Mouse (Mus musculus) lung, adult 2 months (tissue): ENCODE measurements around the gene Muc5b. TPM values are rescaled to one million over a fixed set of nuclear protein-coding genes. Genes with fewer than 3 reads are reported as not detected.

Experiments used
- DNase-seq: peaks from one replicate; pipeline ENCODE4 v3.0.0; 2022
- H3K4me1 ChIP-seq: fragments of 200-500 bp; 2 replicates; pipeline ENCODE4 v1.6.1; 2011; ENCODE audit warnings: low read length; ENCODE audit not compliant: control insufficient read depth, insufficient read depth
- H3K4me3 ChIP-seq: fragments of 200-500 bp; replicated peaks from 2 replicates; pipeline ENCODE3; 2011; ENCODE audit warnings: low read depth, mild to moderate bottlenecking, control low read depth, low read length; ENCODE audit errors: extremely low read depth
- CTCF ChIP-seq: fragments of 200-500 bp; IDR thresholded peaks from 2 replicates; pipeline ENCODE4 v1.5.1; 2011; ENCODE audit warnings: mild to moderate bottlenecking, low read length, control low read depth; ENCODE audit not compliant: insufficient read depth
- POLR2A ChIP-seq: fragments of 200-500 bp; IDR thresholded peaks from 2 replicates; pipeline ENCODE4 v1.6.1; 2011; ENCODE audit warnings: low read depth, mild to moderate bottlenecking, control low read depth, low read length, borderline replicate concordance; ENCODE audit errors: extremely low read depth
- WGBS: fragments of 180-500 bp; shearing (Covaris S2); methylation state at CpG from one replicate; pipeline ENCODE4 v1.1.7; 2018; 5-methylcytosine and 5-hydroxymethylcytosine counted together
- polyA plus RNA-seq: library from polyadenylated mRNA; depleted of rRNA; stranded (reverse); fragments of >200 nt; gene quantifications from 2 replicates; pipeline ENCODE4 v1.2.3, GENCODE M21; 2012

Muc5b gene
- polyA plus RNA-seq, 1 experiment, result 15.6 TPM

- 42% methylated on average over 4 of the region's 4 CpGs for WGBS
- no peaks in the 10 kb centered on the region for H3K4me1 ChIP-seq
These were observed 16.1 kb upstream of the Muc5b start for GRCm38 (mm10) chr7:141822582-141823261.

DNA sequence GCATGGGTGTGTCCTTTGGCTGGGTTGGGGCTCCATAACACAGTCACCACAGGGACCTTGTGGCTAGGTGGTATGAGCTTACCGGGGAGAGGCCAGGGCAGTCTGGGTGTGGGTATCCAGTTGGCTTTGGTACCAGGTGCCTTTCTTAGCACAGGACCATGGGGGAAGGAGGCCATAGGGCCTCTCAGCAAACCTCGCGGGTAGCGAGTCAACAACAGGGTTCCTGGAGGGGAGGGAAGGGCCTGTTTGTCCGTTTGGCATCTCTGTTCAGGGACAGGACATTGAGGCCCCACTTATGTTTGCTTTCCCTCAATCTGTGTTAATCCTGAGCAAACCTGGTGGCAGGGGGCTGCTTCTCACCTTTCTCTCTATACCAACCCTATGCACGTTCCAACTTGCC is 15.2 kb upstream of the Muc5b start:
- Histone ChIP-seq H3K4me1 (no peaks in the 10 kb centered on the region), H3K4me3 (no peak overlapping the region)
- no peak for TF ChIP-seq POLR2A
- TF ChIP-seq CTCF, result no peak
- 77% methylated on average over 6 of the region's 6 CpGs for WGBS
- DNase-seq, result no peak

More at GRCm38 (mm10) chr7:141822582-141823261, 16.1 kb upstream of the Muc5b start:
- TF ChIP-seq POLR2A (no peak), CTCF (no peak)
- DNase-seq, result no peak
- H3K4me3 ChIP-seq, result no peak overlapping the region

GRCm38 (mm10) chr7:141824398-141824797 is 14.5 kb upstream of the Muc5b start:
- WGBS, result 76% methylated on average over 9 of the region's 9 CpGs
- no peaks in the 10 kb centered on the region for H3K4me1 ChIP-seq
- TF ChIP-seq POLR2A (no peak), CTCF (no peak)
- no peak for DNase-seq
- no peak overlapping the region for H3K4me3 ChIP-seq

DNA sequence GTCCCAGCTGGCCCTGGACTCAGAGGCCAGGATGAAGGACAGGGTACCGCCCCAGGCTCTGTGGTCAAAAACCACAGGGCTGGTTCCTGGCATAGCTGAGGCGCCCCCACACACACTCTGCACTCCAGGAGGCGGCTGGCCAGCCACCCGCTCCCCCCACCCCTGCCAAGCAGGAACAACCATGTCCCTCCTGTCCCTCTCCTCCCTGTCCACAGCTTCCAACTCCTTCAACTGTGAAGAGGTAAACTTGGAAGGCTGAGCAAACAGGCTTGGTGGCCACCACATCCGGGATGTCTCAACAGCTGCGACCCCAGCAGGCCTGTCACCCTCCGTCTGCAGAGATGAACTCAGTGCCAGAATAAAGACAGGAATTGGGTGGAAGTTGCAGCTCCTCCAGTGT is 2.9 kb upstream of the Muc5b start:
- Histone ChIP-seq H3K4me1 (peaks cover 2% of the 10 kb centered on the region; the same call in 1 of the 2 replicates), H3K4me3 (no peak overlapping the region)
- TF ChIP-seq POLR2A (no peak), CTCF (no peak)
- WGBS, result 50% methylated on average over 7 of the region's 7 CpGs
- DNase-seq, result no peak

DNA sequence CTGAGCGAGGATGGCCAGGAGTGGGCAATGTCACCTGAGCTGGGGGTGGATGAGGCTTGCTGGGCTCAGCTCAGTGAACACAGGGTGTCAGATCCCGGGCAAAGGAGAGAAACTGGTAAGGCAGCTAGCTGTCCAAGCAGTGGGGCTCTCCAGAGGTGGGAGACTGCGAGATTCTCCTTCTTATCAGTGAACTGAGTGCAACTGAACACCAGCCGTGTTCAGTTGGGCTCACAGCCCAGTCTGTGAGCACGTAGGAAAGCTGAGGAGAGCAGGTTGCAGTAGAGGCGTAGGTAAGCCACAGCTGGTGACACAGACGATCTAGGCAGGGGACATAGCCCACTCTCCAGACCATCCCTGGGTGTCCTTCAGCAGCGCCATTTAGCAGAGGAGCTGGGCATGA is 2.4 kb upstream of the Muc5b start:
- peaks cover 2% of the 10 kb centered on the region; the same call in 1 of the 2 replicates for H3K4me1 ChIP-seq
- no peak overlapping the region for H3K4me3 ChIP-seq
- DNase-seq, result no peak
- TF ChIP-seq POLR2A, result no peak
- TF ChIP-seq CTCF, result no peak
- WGBS, result 48% methylated on average over 8 of the region's 8 CpGs

- Histone ChIP-seq H3K4me1 (peaks cover 2% of the 10 kb centered on the region; the same call in 1 of the 2 replicates), H3K4me3 (no peak overlapping the region)
- no peak for DNase-seq
- 73% methylated on average over 10 of the region's 10 CpGs for WGBS
- TF ChIP-seq CTCF (no peak), POLR2A (no peak)
These were observed 1.5 kb downstream of the Muc5b start for GRCm38 (mm10) chr7:141840354-141840753.

GRCm38 (mm10) chr7:141861046-141861445 is 22.2 kb downstream of the Muc5b start:
- H3K4me3 ChIP-seq, result no peak overlapping the region
- no peaks in the 10 kb centered on the region for H3K4me1 ChIP-seq
- TF ChIP-seq POLR2A, result no peak
- TF ChIP-seq CTCF, result no peak
- WGBS, result 56% methylated on average over 4 of the region's 4 CpGs
- DNase-seq, result no peak

GRCm38 (mm10) chr7:141869644-141870043 is 30.8 kb downstream of the Muc5b start:
- no peak overlapping the region for H3K4me3 ChIP-seq
- no peaks in the 10 kb centered on the region for H3K4me1 ChIP-seq
- DNase-seq, result no peak
- 64% methylated on average over 5 of the region's 5 CpGs for WGBS
- no peak for TF ChIP-seq CTCF
- no peak for TF ChIP-seq POLR2A

- DNase-seq, result no peak
These were observed 31.7 kb downstream of the Muc5b start for GRCm38 (mm10) chr7:141870553-141870952.

DNA sequence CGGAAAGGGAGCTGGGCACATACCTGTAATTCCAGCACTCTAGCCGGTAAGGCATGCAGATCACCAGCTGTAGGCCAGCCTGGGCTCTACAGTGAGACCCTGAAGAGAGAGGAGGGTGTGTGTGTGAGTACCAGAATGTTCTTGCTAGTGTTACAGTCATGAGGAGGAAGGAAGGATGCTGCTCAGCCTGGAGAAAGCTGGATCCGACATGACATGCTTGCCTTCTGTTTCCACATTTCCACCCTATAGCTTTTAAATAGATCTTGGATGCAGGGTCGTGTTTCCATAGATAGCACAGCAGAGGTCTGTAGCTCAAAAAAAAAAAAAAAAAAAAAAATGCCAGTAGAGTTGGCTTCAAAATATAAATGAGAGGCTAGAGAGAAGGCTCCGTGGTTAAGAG is 36.0 kb downstream of the Muc5b start:
- WGBS, result 81% methylated on average over 5 of the region's 5 CpGs
- TF ChIP-seq CTCF, result no peak
- H3K4me3 ChIP-seq, result no peak overlapping the region
- DNase-seq, result no peak
- H3K4me1 ChIP-seq, result no peaks in the 10 kb centered on the region

More at GRCm38 (mm10) chr7:141870553-141870952, 31.7 kb downstream of the Muc5b start:
- Histone ChIP-seq H3K4me3 (no peak overlapping the region), H3K4me1 (no peaks in the 10 kb centered on the region)
- TF ChIP-seq CTCF (no peak), POLR2A (no peak)
- WGBS, result 85% methylated on average over 5 of the region's 5 CpGs

GRCm38 (mm10) chr7:141878813-141879212 is 39.9 kb downstream of the Muc5b start:
- no peak for DNase-seq
- 86% methylated on average over 2 of the region's 2 CpGs for WGBS
- no peak for TF ChIP-seq POLR2A
- no peak for TF ChIP-seq CTCF
- no peaks in the 10 kb centered on the region for H3K4me1 ChIP-seq
- H3K4me3 ChIP-seq, result no peak overlapping the region
